22 mouse cellular contexts compared by ENCODE assay signal in the genomic region with DNA sequence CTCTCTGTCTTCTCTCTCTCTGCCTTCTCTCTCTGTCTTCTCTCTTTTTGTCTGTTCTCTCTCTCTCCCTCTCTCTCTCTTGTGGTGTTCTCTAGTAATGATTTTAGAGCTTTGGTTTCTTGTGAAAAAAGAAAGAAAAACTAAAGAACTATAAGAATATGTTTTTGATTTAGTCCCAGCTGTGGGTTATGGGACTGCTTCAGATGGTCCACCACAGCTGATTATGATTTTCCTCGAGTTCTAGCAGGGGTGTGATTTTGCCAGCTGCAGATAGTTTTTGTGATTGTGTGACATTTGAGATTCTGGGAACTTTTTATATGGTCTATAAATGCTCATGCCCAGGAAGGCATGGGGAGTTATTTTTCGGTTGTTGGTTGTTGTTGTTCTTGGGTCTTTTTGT. TPM values are rescaled to one million over a fixed set of nuclear protein-coding genes. Genes with fewer than 3 reads are reported as not detected.
DNase-seq lines count a peak whose midpoint lies in the region; ATAC-seq and TF ChIP-seq lines count a peak whose summit lies in the region.
"Had no signal": no experiment of that assay in that cellular context is flagged by ENCODE, and none has a peak within 500 bp of the region (broad histone marks: within the 10 kb centered on the region; RNA-seq: fewer than 3 reads in every experiment).

No protein-coding gene starts in this region.

- H3K36me3 ChIP-seq in embryonic facial prominence, embryonic 11.5 days (replicated peaks; ENCODE audit: control insufficient read depth, insufficient read depth, low read depth, low read length), result no peaks in the 10 kb centered on the region
- no peaks in the 10 kb centered on the region for H3K36me3 ChIP-seq in embryonic facial prominence, embryonic 10.5 days (replicated peaks)
- no peaks in the 10 kb centered on the region for H3K36me3 ChIP-seq in heart, embryonic 11.5 days (ENCODE audit: control insufficient read depth, insufficient read depth, low read length)
- H3K36me3 ChIP-seq in limb, embryonic 14.5 days (ENCODE audit: control insufficient read depth, insufficient read depth, low read length), result no peaks in the 10 kb centered on the region
- H3K36me3 ChIP-seq in limb, embryonic 10.5 days, result no peaks in the 10 kb centered on the region
- no peaks in the 10 kb centered on the region for H3K36me3 ChIP-seq in embryonic facial prominence, embryonic 14.5 days (ENCODE audit: control insufficient read depth, insufficient read depth, low read length)
- H3K36me3 ChIP-seq: G1E had no signal

- no peak overlapping the region for H3K27ac ChIP-seq in embryonic facial prominence, embryonic 11.5 days (replicated peaks; ENCODE audit: low read depth, low read length)
- H3K27ac ChIP-seq in embryonic facial prominence, embryonic 10.5 days (replicated peaks), result no peak overlapping the region
- no peak overlapping the region for H3K27ac ChIP-seq in heart, embryonic 11.5 days (ENCODE audit: low read depth, low read length)
- H3K27ac ChIP-seq in limb, embryonic 14.5 days (replicated peaks; ENCODE audit: low read depth, low read length), result no peak overlapping the region
- H3K27ac ChIP-seq in limb, embryonic 10.5 days, result no peak overlapping the region
- H3K27ac ChIP-seq in embryonic facial prominence, embryonic 14.5 days (replicated peaks; ENCODE audit: low read depth, low read length), result no peak overlapping the region

- no peak for ATAC-seq in embryonic facial prominence, embryonic 11.5 days (replicated peaks; ENCODE audit: insufficient number of reproducible peaks, low FRiP score, low TSS enrichment, low read depth)
- no peak for ATAC-seq in heart, embryonic 11.5 days (replicated peaks; ENCODE audit: insufficient number of reproducible peaks, low FRiP score, low TSS enrichment)
- no peak for ATAC-seq in limb, embryonic 14.5 days (ENCODE audit: low FRiP score, low read depth)
- ATAC-seq in embryonic facial prominence, embryonic 14.5 days (ENCODE audit: low read depth), result no peak
- ATAC-seq: activated CD4-positive, CD25-positive, alpha-beta regulatory T cell, adult 4 months; CD4-positive, CD25-positive, alpha-beta regulatory T cell, adult 4 months; Patski had no signal

- no peak overlapping the region for H3K4me2 ChIP-seq in embryonic facial prominence, embryonic 11.5 days (ENCODE audit: low read depth, low read length)
- H3K4me2 ChIP-seq in heart, embryonic 11.5 days, result no peak overlapping the region
- no peak overlapping the region for H3K4me2 ChIP-seq in limb, embryonic 14.5 days (replicated peaks; ENCODE audit: low read depth, low read length, severe bottlenecking)
- H3K4me2 ChIP-seq in embryonic facial prominence, embryonic 14.5 days (ENCODE audit: low read depth, low read length), result no peak overlapping the region

- H3K4me3 ChIP-seq in embryonic facial prominence, embryonic 11.5 days (ENCODE audit: low read depth, low read length), result no peak overlapping the region
- no peak overlapping the region for H3K4me3 ChIP-seq in embryonic facial prominence, embryonic 10.5 days
- no peak overlapping the region for H3K4me3 ChIP-seq in heart, embryonic 11.5 days (ENCODE audit: low read depth, low read length)
- H3K4me3 ChIP-seq in limb, embryonic 14.5 days (replicated peaks; ENCODE audit: low read length), result no peak overlapping the region
- no peak overlapping the region for H3K4me3 ChIP-seq in limb, embryonic 10.5 days
- no peak overlapping the region for H3K4me3 ChIP-seq in embryonic facial prominence, embryonic 14.5 days (ENCODE audit: low read depth, low read length)

- H3K9ac ChIP-seq in embryonic facial prominence, embryonic 11.5 days (replicated peaks; ENCODE audit: low read length), result no peak overlapping the region
- H3K9ac ChIP-seq in heart, embryonic 11.5 days (ENCODE audit: low read depth, low read length), result no peak overlapping the region
- H3K9ac ChIP-seq in limb, embryonic 14.5 days (ENCODE audit: low read depth, low read length, severe bottlenecking), result no peak overlapping the region
- H3K9ac ChIP-seq in embryonic facial prominence, embryonic 14.5 days (ENCODE audit: low read depth, low read length), result no peak overlapping the region

- DNase-seq in embryonic facial prominence, embryonic 11.5 days (ENCODE audit: low spot score), result peak; percentile 50
- DNase-seq in embryonic facial prominence, embryonic 10.5 days (ENCODE audit: low spot score), result no peak
- DNase-seq in heart, adult 11 months, result peak; percentile 10
- DNase-seq in limb, embryonic 14.5 days (ENCODE audit: low spot score), result peak; percentile 17
- no peak for DNase-seq in limb, embryonic 10.5 days (ENCODE audit: low spot score)
- peak; percentile 64 for DNase-seq in embryonic facial prominence, embryonic 14.5 days (ENCODE audit: low spot score)
- DNase-seq in thymus, postnatal 14 days, result no peak
- DNase-seq: adrenal gland, adult 2 months; adrenal gland, adult 8-10 months; adrenal gland, postnatal 10 days; adrenal gland, postnatal 14 days; adrenal gland, postnatal 25 days; adrenal gland, postnatal 36 days; B cell, adult 2 months; cerebellum, adult 11 months; cerebellum, adult 11-12 months had no signal

- H3K27me3 ChIP-seq in embryonic facial prominence, embryonic 11.5 days (ENCODE audit: control insufficient read depth, insufficient read depth, low read length), result no peaks in the 10 kb centered on the region
- no peaks in the 10 kb centered on the region for H3K27me3 ChIP-seq in embryonic facial prominence, embryonic 10.5 days (replicated peaks; ENCODE audit: low read depth, poor library complexity, severe bottlenecking)
- no peaks in the 10 kb centered on the region for H3K27me3 ChIP-seq in heart, embryonic 11.5 days (ENCODE audit: control insufficient read depth, insufficient read depth, low read length)
- no peaks in the 10 kb centered on the region; the same call in 1 of the 2 replicates for H3K27me3 ChIP-seq in limb, embryonic 14.5 days (ENCODE audit: control insufficient read depth, insufficient read depth, low read length)
- no peaks in the 10 kb centered on the region for H3K27me3 ChIP-seq in limb, embryonic 10.5 days (ENCODE audit: low read depth, poor library complexity, severe bottlenecking)
- no peaks in the 10 kb centered on the region for H3K27me3 ChIP-seq in embryonic facial prominence, embryonic 14.5 days (replicated peaks; ENCODE audit: control insufficient read depth, insufficient read depth, low read length)
- H3K27me3 ChIP-seq: Patski had no signal

- no peak for TF ChIP-seq POLR2A in limb, embryonic 14.5 days (IDR thresholded peaks at IDR 0.05; ENCODE audit: borderline replicate concordance, extremely low read depth, insufficient read depth, insufficient read length)

- no peaks in the 10 kb centered on the region for H3K9me3 ChIP-seq in embryonic facial prominence, embryonic 11.5 days (replicated peaks; ENCODE audit: control insufficient read depth, low read length)
- no peaks in the 10 kb centered on the region for H3K9me3 ChIP-seq in embryonic facial prominence, embryonic 10.5 days
- H3K9me3 ChIP-seq in heart, embryonic 11.5 days (replicated peaks; ENCODE audit: control insufficient read depth, low read length), result no peaks in the 10 kb centered on the region
- no peaks in the 10 kb centered on the region for H3K9me3 ChIP-seq in limb, embryonic 14.5 days (ENCODE audit: control insufficient read depth, low read length)
- H3K9me3 ChIP-seq in limb, embryonic 10.5 days (replicated peaks), result no peaks in the 10 kb centered on the region
- H3K9me3 ChIP-seq in embryonic facial prominence, embryonic 14.5 days (ENCODE audit: control insufficient read depth, low read length), result no peaks in the 10 kb centered on the region
- H3K9me3 ChIP-seq: G1E had no signal

- no peaks in the 10 kb centered on the region for H3K4me1 ChIP-seq in embryonic facial prominence, embryonic 11.5 days (ENCODE audit: control insufficient read depth, insufficient read depth, low read length)
- 0 out of 2 replicates have a peak, but pooled peaks cover 3% of the 10 kb centered on the region for H3K4me1 ChIP-seq in embryonic facial prominence, embryonic 10.5 days
- H3K4me1 ChIP-seq in heart, embryonic 11.5 days (ENCODE audit: control insufficient read depth, insufficient read depth, low read length), result 0 out of 2 replicates have a peak, but pooled peaks cover 5% of the 10 kb centered on the region
- H3K4me1 ChIP-seq in limb, embryonic 14.5 days (ENCODE audit: control insufficient read depth, insufficient read depth, low read length), result peaks cover 9% of the 10 kb centered on the region; the same call in 1 of the 2 replicates
- H3K4me1 ChIP-seq in limb, embryonic 10.5 days, result no peaks in the 10 kb centered on the region
- peaks cover 25% of the 10 kb centered on the region for H3K4me1 ChIP-seq in embryonic facial prominence, embryonic 14.5 days (ENCODE audit: control insufficient read depth, insufficient read depth, low read length)

- 52% methylated on average over 2 of the region's 2 CpGs for WGBS in embryonic facial prominence, embryonic 11.5 days
- WGBS in embryonic facial prominence, embryonic 10.5 days, result 54% methylated on average over 2 of the region's 2 CpGs
- 59% methylated on average over 2 of the region's 2 CpGs for WGBS in heart, embryonic 11.5 days (ENCODE audit: insufficient replicate concordance)
- 26% methylated on average over 2 of the region's 2 CpGs for WGBS in limb, embryonic 14.5 days
- 65% methylated on average over 2 of the region's 2 CpGs for WGBS in limb, embryonic 10.5 days
- WGBS in embryonic facial prominence, embryonic 14.5 days, result 31% methylated on average over 2 of the region's 2 CpGs

RNA-seq across cellular contexts. Expression of a gene that starts 39.3 kb away (rescaled TPM):
- polyA plus RNA-seq in embryonic facial prominence, embryonic 11.5 days (2014; fragmentation: Nextera tagmentation; extraction: Ambion mirVana), result 0.97 and 1.4 TPM in 2 replicates
- polyA plus RNA-seq in embryonic facial prominence, embryonic 10.5 days (2016; fragmentation: Nextera tagmentation; extraction: Ambion mirVana), result 1.0 and 1.6 TPM in 2 replicates
- polyA plus RNA-seq in heart, embryonic 11.5 days (2014; fragmentation: Nextera tagmentation; extraction: Ambion mirVana), result 0.21 and 0.23 TPM in 2 replicates
- 1.6 and 2.0 TPM in 2 replicates for polyA plus RNA-seq in limb, embryonic 14.5 days (2012; rRNA removed)
- 0.89 and 1.6 TPM in 2 replicates for polyA plus RNA-seq in limb, embryonic 14.5 days (2014; fragmentation: Nextera tagmentation; extraction: Ambion mirVana)
- polyA plus RNA-seq in limb, embryonic 10.5 days (2016; fragmentation: Nextera tagmentation; extraction: Ambion mirVana), result 0.09 and 0.38 TPM in 2 replicates
- 1.4 and 2.2 TPM in 2 replicates for polyA plus RNA-seq in embryonic facial prominence, embryonic 14.5 days (2014; fragmentation: Nextera tagmentation; extraction: Ambion mirVana)
- polyA plus RNA-seq: activated CD4-positive, CD25-positive, alpha-beta regulatory T cell, adult 4 months; C2C12; G1E had no signal

Comparison
In these comparisons a context has a peak if more than half of its experiments do, and no peak if none do; other contexts are left out.
1. DNase-seq: peak in embryonic facial prominence, embryonic 11.5 days (single experiment), heart, adult 11 months (single experiment), limb, embryonic 14.5 days (single experiment) and embryonic facial prominence, embryonic 14.5 days (single experiment); none in embryonic facial prominence, embryonic 10.5 days (single experiment), limb, embryonic 10.5 days (single experiment) and thymus, postnatal 14 days (single experiment).